26 mouse cellular contexts compared by ENCODE assay signal in genomic region chr3:36816633-36817032, GRCm38 (mm10).
"Had no signal": no experiment of that assay in that cellular context is flagged by ENCODE, and none has a peak within 500 bp of the region (broad histone marks: within the 10 kb centered on the region; RNA-seq: fewer than 3 reads in every experiment).

No protein-coding gene starts in this region.

- DNase-seq: liver, postnatal 0 days; lung, adult 2 months; lung, postnatal 14 days; lung, postnatal 36 days; midbrain, embryonic 14.5 days; retina, postnatal 1 day; right cerebral cortex, adult 18-20 months; right cerebral cortex, postnatal 25 days; right cerebral cortex, postnatal 4 days; spleen, adult 18-20 months; thymus, adult 2 months; thymus, postnatal 25 days; thymus, postnatal 4 days had no signal

- H3K27ac ChIP-seq: liver, embryonic 15.5 days; lung, embryonic 15.5 days; macrophage; midbrain, embryonic 10.5 days; midbrain, embryonic 12.5 days; neural tube, embryonic 13.5 days; neural tube, embryonic 15.5 days; stomach, embryonic 15.5 days; stomach, postnatal 0 days had no signal

- H3K4me3 ChIP-seq: liver, embryonic 15.5 days; lung, embryonic 15.5 days; megakaryocyte, embryonic 14.5 days; midbrain, embryonic 10.5 days; midbrain, embryonic 12.5 days; myocyte; neural tube, embryonic 13.5 days; neural tube, embryonic 15.5 days; stomach, embryonic 15.5 days had no signal

- H3K27me3 ChIP-seq: liver, embryonic 15.5 days; lung, embryonic 15.5 days; megakaryocyte, embryonic 14.5 days; midbrain, embryonic 12.5 days; neural tube, embryonic 13.5 days; neural tube, embryonic 15.5 days; stomach, embryonic 15.5 days had no signal

- H3K9ac ChIP-seq: liver, embryonic 15.5 days; liver, postnatal 0 days; lung, embryonic 15.5 days; midbrain, embryonic 12.5 days; neural tube, embryonic 13.5 days; neural tube, embryonic 15.5 days; stomach, embryonic 15.5 days had no signal

- H3K9me3 ChIP-seq: liver, embryonic 15.5 days; lung, embryonic 15.5 days; midbrain, embryonic 10.5 days; midbrain, embryonic 12.5 days; neural tube, embryonic 13.5 days; neural tube, embryonic 15.5 days; stomach, embryonic 15.5 days had no signal

- ATAC-seq: liver, postnatal 0 days; lung, postnatal 0 days; midbrain, embryonic 16.5 days had no signal

- H3K4me2 ChIP-seq: liver, embryonic 15.5 days; lung, embryonic 15.5 days; midbrain, embryonic 12.5 days; neural tube, embryonic 13.5 days; neural tube, embryonic 15.5 days; stomach, embryonic 15.5 days had no signal

- H3K4me1 ChIP-seq: liver, embryonic 15.5 days; lung, embryonic 15.5 days; midbrain, embryonic 10.5 days; midbrain, embryonic 12.5 days; neural tube, embryonic 13.5 days; neural tube, embryonic 15.5 days; stomach, embryonic 15.5 days had no signal

- H3K36me3 ChIP-seq: liver, embryonic 15.5 days; lung, embryonic 15.5 days; midbrain, embryonic 10.5 days; midbrain, embryonic 12.5 days; neural tube, embryonic 13.5 days; neural tube, embryonic 15.5 days; stomach, embryonic 15.5 days had no signal
